Mouse (Mus musculus) cortical plate, adult 2 months (tissue): ENCODE data around the gene Bnip3. TPM values are rescaled to one million over a fixed set of nuclear protein-coding genes. Genes with fewer than 3 reads are reported as not detected.

ENCODE experiments used
- H3K27ac ChIP-seq: fragments of 200-500 bp; 2 replicates; pipeline ENCODE4 v1.5.1; 2012; ENCODE audit warnings: low read length, control low read depth, inconsistent platforms; ENCODE audit not compliant: insufficient read depth
- H3K4me1 ChIP-seq: fragments of 200-500 bp; 2 replicates; pipeline ENCODE4 v1.6.1; 2011; ENCODE audit warnings: low read length; ENCODE audit not compliant: control insufficient read depth, insufficient read depth
- H3K4me3 ChIP-seq: fragments of 200-500 bp; 2 replicates; pipeline ENCODE4 v1.5.1; 2011; ENCODE audit warnings: mild to moderate bottlenecking, low read length, control low read depth; ENCODE audit not compliant: insufficient read depth
- CTCF ChIP-seq: fragments of 200-500 bp; IDR thresholded peaks from 2 replicates; pipeline ENCODE4 v1.5.1; 2011; ENCODE audit warnings: mild to moderate bottlenecking, control low read depth, low read length; ENCODE audit not compliant: insufficient read depth; ENCODE audit errors: extremely low read depth
- POLR2A ChIP-seq: fragments of 200-500 bp; IDR thresholded peaks from 2 replicates; pipeline ENCODE4 v1.6.1; 2011; ENCODE audit warnings: mild to moderate bottlenecking, low read length, control low read depth; ENCODE audit not compliant: insufficient read depth; ENCODE audit errors: extremely low read depth
- polyA plus RNA-seq: library from polyadenylated mRNA; depleted of rRNA; stranded (reverse); fragments of >200 nt; gene quantifications from 2 replicates; pipeline ENCODE4 v1.2.3, GENCODE M21; 2012; rRNA removed

The Bnip3 gene
- 99.4 and 105 TPM in 2 replicates for polyA plus RNA-seq

DNA sequence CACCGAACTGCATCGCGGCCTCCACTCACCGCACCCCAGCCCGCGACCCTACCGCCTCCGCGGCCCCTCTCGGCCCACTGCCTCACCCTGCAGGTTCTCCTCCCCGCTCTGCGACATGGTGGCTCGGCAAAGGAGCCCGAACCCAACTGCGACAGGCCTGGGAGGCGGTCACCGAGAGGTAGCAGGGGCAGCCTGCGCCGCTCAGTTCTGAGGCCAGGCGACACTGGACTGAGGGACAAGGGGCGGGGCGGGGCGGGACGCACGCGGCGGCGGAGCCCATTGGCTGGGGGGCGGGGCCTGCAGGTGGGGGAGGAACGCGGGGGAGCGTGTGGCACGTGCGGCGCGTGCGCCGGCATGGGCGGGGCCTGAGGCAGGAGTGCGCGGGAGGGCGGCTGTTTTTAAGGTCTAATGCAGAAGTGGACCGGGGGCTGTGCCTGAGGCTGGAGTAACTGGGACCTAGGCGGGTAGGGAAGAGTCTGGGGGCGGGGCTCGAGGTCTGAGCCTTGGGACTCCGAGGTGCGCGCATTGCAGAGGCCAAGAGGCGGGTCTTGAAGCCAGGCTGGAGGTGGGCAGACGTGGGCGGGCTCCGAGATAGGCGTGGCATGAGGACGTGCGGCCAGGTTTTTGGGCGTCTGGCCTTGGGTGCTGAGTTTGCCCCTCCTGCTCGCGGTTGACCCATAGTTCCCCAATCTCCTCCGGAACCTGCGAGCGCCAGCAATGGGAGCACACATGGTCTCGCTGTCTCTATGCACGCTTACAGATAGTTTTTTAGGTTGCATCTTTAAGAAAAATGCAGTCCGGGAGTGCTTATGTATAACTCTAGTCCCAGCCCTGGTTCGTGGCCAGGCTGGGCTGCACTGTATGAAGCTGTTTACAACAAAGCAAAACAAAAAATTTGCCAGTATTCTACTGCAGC is at the start of gene Bnip3:
TSS of gene Bnip3 (minus strand) at position 243 of the 916 bp plus-strand sequence.
- H3K27ac ChIP-seq = peak within 1 kb of the TSS; percentile 74
- H3K4me1 ChIP-seq = 0 out of 2 replicates have a peak, but pooled peaks cover 5% of the 10 kb centered on the region
- peak within 1 kb of the TSS; percentile 80 for H3K4me3 ChIP-seq
- TF ChIP-seq CTCF = no peak
- TF ChIP-seq POLR2A = peak; percentile 47; the same call in 1 of the 2 replicates

DNA sequence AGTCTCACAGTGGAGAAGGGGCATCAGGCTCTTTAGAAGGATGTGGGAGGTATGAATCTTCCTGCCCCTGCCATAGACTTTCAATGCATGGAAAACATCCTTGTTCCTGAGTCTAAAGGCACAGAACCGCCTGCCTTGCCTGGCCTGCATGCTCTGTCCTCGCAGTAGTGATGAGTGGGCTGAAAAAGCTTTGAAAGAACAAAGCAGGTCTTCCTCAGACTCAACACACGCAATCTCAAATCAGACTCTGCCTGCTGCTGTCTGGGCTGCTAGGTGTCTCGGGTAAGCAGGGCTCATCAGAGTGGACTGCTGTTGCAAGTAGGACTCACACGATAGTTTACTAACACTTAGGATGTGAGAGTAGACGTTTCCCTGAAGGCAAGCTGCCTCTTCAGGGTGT is 47.8 kb upstream of the Bnip3 start:
- Histone ChIP-seq H3K4me3 (no peak overlapping the region), H3K4me1 (peaks cover 4% of the 10 kb centered on the region; the same call in 1 of the 2 replicates), H3K27ac (no peak overlapping the region)
- no peak for TF ChIP-seq CTCF
- no peak for TF ChIP-seq POLR2A

GRCm38 (mm10) chr7:138955787-138956186 is 46.5 kb upstream of the Bnip3 start:
- TF ChIP-seq POLR2A (no peak), CTCF (no peak)
- Histone ChIP-seq H3K4me1 (peaks cover 4% of the 10 kb centered on the region; the same call in 1 of the 2 replicates), H3K27ac (no peak overlapping the region), H3K4me3 (no peak overlapping the region)

- no peak for TF ChIP-seq POLR2A
- Histone ChIP-seq H3K4me1 (no peaks in the 10 kb centered on the region; the same call in 1 of the 2 replicates), H3K27ac (no peak overlapping the region), H3K4me3 (no peak overlapping the region)
Measured at GRCm38 (mm10) chr7:138948309-138948708, 39.0 kb upstream of the Bnip3 start.

DNA sequence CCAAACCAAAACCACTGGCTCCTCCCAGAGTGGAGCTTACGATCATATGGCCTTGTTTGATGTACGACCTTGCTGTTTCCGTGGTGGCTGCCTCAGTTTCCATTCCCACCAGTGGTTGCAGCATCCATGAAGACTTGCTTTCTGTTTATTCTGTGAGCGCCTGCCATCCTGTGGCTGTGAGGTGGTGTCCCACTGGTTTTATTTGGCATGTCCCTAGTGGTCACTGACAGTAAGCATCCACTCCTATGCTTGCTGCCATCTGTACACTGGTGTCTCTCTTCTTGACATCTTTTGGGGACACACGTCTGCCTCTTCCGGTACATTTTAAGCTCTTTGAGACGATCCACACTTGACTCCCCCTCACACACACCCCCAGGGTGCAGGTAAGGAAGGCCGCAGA is 38.4 kb upstream of the Bnip3 start:
- Histone ChIP-seq H3K4me3 (no peak overlapping the region), H3K27ac (no peak overlapping the region), H3K4me1 (no peaks in the 10 kb centered on the region; the same call in 1 of the 2 replicates)
- TF ChIP-seq POLR2A = no peak
- TF ChIP-seq CTCF = no peak

DNA sequence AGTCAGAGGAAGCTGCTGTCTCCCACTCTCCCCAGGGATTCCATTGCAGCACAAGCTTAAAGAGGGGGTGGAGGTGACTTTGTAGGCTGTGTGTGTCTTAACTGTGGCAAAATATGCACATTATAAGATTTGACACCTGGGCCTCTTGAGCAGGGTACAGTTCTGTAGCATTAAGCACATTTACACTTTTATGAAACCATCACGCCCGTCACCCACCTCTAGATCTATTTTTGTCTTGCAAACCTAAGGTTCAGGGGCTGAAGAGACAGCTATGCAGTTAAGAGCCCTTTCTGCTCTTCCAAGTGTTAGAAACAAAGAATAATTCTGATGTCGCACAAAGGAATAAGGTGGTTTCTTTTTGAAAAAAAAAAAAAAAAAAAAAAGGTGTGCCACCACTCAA is 36.3 kb upstream of the Bnip3 start:
- TF ChIP-seq CTCF (no peak), POLR2A (no peak)
- Histone ChIP-seq H3K27ac (no peak overlapping the region), H3K4me1 (peaks cover 3% of the 10 kb centered on the region; the same call in 1 of the 2 replicates), H3K4me3 (no peak overlapping the region)

DNA sequence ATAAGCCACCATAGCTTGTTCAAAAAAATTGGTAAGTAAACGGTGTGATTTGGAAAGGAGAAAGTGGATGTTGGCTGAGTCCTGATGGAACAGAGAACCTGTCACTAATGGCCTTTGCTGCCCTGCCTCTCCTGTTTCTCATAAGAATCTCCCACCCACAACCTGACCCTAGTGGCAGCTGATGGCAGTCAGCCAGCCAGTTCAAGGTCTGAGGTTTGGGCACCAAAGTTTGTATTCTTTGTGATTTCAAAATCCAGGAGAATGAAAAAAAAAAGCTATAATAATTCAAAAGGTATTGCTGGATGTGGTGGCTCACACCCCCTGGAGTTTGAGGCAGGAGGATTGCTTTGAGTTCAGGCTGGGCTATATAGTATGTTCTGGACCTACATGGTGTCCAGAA is 33.0 kb upstream of the Bnip3 start:
- peak overlapping the region; percentile 94 for H3K4me3 ChIP-seq
- H3K27ac ChIP-seq = peak overlapping the region; percentile 99; the same call in 1 of the 2 replicates
- TF ChIP-seq CTCF = no peak
- no peak for TF ChIP-seq POLR2A
- peaks cover 3% of the 10 kb centered on the region; the same call in 1 of the 2 replicates for H3K4me1 ChIP-seq

DNA sequence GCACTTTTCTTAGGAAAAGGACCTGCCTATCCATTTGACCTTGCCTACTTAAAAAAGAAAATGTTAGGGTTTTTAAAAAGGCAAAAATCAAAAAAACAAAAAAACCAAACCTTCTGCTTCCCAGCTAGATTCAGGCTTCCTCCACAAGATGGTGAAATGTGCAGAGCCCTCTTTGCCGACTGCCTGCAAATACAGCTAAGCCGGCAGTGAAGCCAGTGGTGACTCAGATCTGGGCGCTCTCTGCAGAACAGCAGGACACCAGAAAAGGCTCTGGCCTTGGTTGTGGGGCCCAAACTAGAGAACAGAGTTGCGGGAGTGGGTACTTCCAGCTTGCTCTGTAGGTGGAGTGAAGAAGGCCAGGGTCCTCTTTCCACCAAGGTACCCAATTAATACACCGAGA is 32.3 kb upstream of the Bnip3 start:
- peak overlapping the region; percentile 99 for H3K27ac ChIP-seq
- H3K4me1 ChIP-seq = peaks cover 3% of the 10 kb centered on the region; the same call in 1 of the 2 replicates
- peak; percentile 55; the same call in 1 of the 2 replicates for TF ChIP-seq POLR2A
- TF ChIP-seq CTCF = no peak
- peak overlapping the region; percentile 94 for H3K4me3 ChIP-seq

DNA sequence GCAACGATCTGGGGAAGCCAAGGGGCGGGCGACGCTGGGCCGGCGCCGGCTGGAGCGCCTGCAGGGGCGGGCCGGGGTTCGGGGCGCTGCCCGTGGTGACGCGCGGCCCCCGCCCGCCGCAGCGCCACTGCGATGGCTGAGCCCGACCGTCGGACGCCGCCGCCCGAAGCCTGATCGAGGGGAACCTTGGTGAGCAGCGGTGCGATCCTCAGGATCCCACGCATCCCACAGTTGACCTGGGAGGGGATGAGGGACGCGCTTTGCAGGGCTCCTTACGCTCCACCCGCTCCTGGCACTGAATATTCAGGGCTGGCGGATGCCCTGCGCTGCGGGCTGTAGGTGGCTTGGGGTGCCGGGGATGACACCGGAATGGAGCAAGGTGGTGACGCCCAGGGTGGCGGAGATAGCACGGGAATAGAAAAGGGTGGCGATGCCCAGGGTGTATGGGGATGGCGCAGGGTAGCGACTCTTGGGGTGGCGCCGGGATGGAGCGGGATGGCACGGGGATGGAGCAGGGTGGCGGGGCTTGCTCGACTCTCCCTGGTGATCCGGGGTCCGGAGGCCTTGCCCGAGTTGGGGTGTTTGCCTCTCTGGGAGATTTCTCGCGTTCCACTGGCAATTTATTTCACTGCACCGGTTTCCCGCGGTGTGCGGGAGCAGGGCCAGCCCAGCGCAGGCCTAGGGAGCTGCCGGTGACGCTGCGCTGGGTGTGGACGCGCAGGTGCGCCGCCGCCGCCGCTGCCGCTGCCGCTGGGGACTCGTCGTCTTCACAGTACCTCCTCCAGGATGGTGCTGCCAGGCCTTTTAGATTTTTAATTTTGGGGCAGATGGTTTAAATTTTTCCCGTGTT is 31.5 kb upstream of the Bnip3 start, which contains the start of gene Jakmip3:
TSS of gene Jakmip3 (plus strand) at position 119 of the 850 bp plus-strand sequence.
- Histone ChIP-seq H3K4me3 (peak within 1 kb of the TSS; percentile 94), H3K27ac (peak within 1 kb of the TSS; percentile 99), H3K4me1 (peaks cover 3% of the 10 kb centered on the region; the same call in 1 of the 2 replicates)
- peak; percentile 55 for TF ChIP-seq POLR2A
- no peak for TF ChIP-seq CTCF

DNA sequence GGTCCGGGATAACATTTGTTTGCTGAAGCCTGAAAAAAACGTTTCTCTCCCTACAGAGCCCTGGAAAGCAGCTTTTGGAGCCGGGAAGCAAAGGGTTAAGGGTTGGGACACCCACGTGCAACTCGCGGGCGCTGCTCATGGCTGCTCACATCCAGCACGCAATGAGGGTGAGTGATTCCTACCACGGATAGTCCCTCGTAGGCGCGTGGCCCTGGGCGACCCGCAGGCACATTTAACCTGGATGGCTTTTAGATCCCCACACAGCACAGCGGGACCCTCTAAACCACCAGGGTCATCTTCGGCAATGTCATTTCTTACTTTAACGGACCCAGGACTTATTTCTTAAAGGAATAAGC is 30.9 kb upstream of the Bnip3 start:
- Histone ChIP-seq H3K4me3 (peak overlapping the region; percentile 94), H3K27ac (peak overlapping the region; percentile 99), H3K4me1 (peaks cover 3% of the 10 kb centered on the region; the same call in 1 of the 2 replicates)
- TF ChIP-seq POLR2A = peak; percentile 75
- TF ChIP-seq CTCF = no peak
